Mouse (Mus musculus) lung, postnatal 4 days (tissue): ENCODE measurements at regions not wholly inside any gene's neighbourhood (a gene's known extent, or its start where the extent isn't known, plus 50 kb on each side); places are given as distances from the start of the nearest gene placed in this dataset.
"Not testable (repeated sequence)": the region's sequence is repeated elsewhere in the genome, so short reads cannot be mapped to it uniquely, and the experiment has no call there.

Experiments
- DNase-seq, 2 experiments: peaks; one replicate each; pipeline ENCODE4 v3.0.0; 2021

DNA sequence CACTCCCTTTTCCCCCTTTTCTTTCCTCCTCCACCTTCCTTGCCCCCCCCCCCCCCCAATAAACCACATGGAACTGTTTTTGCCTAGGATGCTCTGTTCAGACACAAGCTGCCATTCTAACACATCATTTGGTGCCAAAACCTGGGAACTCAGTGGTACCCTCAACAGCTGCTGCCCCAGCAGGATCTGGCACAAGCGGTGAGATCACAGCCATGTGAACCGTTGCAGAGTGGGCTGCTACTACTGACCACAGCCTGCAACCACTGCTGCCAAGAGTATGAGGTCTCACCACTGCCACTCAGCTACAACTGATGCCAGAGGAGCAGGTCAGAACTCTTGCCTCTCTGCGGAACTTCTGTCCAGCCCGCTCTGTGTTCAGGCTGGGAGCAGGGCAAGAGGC, 206.2 kb downstream of the Pcsk1 start:
- DNase-seq: no peak

DNA sequence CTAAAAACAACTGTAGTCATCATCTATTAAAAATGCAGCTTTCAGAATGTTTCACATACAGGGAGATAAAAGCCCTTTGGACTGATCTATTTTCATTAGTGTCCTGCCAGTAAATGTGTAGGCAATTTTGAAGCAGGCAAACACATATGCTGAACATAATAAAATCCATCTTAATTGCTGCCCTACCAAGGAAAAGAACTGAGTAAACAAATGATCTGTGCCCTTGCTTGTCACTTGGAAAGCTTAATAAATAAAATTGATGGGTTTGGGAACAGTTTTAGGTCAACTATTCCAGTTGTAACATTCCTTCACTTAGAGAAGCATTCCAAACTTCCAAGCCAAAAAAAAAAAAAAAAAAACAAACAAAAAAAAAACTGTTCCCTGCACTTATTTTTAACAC, 230.2 kb downstream of the Pcsk1 start:
- DNase-seq: no peak

DNA sequence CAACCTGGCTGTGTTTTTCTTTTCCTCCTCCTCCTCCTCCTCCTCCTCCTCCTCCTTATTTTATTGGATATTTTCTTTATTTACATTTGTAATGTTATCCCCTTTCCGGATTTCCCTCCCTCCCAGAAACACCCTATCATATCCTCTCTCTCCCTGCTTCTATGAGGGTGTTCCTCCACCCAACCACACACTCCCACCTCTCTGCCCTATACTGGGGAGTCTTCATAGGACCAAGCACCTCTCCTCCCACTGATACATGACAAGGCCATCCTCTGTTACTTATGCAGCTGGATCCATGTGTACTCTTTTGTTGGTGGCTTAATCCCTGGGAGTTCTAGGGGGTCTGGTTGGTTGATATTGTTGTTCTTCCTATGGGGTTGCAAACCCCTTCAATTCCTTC, 230.6 kb downstream of the Pcsk1 start:
- DNase-seq: no peak

DNA sequence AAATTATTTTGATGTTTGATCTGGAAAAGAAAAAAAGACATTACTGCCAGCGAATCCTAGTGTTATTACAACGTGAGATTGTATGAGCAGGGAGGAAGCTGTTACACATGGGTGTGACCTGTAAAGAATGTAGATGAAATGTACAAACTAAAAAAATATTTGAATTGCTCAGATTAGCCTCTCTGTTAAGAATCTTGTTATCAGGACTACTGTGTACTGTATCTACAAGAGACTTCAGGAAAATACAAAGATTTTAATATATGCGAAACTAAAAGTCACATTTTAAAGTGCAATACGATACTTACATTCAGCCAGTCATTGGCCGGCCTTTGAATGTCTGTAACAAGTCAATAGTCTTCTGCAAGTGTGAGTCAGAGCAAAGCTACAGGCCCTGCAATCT, 247.4 kb downstream of the Pcsk1 start:
- DNase-seq: no peak

DNA sequence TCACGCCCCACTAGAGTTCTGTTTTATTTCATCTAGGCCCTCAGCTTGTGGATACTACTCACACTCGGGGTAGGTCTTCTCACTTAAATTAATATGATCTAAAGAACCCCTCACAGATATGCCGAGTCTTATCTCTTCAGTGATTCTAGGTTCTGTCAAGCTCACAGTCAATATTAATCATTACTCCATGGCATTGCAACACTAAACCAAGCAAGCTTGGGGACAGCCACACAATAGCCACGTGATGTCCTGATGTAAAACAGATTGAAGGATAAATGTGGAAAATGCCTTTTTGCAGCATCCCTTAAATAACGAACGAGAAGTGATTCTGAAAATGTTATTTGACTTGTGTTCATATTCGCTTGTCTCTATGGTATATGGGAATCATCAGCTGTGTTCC, 253.8 kb downstream of the Pcsk1 start:
- no peak for DNase-seq

DNA sequence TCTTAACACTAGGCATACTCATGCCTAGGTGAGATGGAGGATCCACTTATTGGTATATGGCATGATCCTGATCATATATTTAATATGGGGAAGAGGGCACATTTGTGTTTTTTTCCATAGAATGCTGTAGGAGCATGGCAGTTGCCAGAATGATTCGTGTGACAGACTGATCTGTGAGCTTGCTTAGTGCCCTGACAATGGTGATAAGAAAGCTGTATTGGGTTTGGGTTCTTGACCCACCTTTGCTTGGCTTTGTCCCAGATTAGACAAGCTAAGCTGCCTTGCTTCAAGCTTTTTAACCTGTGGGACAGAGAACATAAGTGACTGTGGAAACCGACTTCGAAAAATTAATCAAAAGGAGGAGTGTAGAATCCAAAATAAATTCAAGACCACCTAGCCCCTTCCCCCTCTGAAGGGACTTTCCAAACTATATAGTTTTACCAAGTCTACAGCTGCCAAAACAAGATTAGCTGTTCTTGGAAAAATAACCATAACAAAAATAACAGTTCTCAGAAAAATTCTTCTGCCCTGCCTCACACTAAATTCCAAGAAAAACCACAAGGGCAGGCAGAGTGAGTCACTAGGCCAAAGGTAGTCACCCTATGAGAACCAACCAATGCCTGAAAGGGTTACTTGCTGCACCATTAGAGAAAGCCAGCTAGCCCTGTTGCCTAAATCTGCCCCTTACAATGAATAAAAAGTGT, 277.2 kb downstream of the Pcsk1 start:
- DNase-seq: no peak

DNA sequence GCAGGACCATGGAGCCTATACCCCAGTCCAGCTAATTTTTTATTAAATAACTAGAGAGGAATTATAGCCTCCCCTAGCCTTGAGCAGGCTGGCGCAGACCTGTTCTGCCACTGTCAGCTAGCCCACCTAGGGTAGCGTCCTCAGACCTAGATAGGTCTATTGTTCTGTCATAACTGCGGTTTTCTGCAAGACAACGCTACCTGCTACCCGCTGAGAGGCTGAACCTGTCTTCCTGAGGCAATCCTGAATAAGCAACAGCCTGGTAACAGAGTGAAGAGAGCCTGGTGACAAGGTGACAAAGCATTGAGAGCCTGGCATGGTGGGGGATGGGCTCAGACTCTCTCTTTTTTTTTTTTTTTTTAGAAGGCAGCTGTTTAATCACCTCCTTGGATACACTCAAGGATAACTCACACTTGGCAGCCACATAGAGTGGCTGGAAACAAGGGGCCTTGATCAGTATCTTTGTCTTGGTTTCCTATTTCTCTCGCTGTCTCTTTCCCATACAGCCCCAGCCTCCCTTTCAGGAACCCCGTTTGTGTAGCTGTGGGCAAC, 278.7 kb downstream of the Pcsk1 start:
- DNase-seq: no peak

DNA sequence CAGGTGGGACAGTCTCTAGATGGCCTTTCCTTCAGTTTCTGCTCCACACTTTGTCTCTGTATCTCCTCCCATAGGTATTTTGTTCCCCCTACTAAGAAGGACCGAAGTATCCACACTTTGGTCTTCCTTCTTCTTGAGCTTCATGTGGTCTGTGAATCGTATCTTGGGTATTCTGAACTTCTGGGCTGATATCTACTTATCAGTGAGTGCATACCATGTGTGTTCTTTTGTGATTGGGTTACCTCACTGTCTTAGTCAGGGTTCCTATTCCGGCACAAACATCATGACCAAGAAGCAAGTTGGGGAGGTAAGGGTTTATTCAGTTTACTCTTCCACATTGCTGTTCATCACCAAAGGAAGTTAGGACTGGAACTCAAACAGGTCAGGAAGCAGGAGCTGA, 287.5 kb downstream of the Pcsk1 start:
- DNase-seq: not testable (repeated sequence)

DNA sequence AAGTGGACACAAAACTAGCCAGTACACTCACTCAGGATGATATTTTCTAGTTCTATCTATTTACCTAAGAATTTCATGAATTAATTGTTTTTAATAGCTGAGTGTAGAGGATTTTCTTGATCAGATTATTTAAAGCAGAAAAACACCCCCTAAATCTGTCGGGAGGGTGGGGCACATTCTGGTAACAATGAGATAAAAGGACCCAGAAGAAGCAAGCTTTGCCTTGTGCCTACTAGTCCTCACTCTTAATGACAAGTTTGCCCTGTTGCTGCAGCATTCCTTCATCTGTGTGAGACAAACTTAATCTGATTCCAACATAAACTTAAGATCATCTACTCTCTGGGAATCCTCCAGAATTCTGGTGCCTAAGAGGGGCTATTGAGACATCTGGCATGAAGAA, 288.1 kb downstream of the Pcsk1 start:
- no peak for DNase-seq

DNA sequence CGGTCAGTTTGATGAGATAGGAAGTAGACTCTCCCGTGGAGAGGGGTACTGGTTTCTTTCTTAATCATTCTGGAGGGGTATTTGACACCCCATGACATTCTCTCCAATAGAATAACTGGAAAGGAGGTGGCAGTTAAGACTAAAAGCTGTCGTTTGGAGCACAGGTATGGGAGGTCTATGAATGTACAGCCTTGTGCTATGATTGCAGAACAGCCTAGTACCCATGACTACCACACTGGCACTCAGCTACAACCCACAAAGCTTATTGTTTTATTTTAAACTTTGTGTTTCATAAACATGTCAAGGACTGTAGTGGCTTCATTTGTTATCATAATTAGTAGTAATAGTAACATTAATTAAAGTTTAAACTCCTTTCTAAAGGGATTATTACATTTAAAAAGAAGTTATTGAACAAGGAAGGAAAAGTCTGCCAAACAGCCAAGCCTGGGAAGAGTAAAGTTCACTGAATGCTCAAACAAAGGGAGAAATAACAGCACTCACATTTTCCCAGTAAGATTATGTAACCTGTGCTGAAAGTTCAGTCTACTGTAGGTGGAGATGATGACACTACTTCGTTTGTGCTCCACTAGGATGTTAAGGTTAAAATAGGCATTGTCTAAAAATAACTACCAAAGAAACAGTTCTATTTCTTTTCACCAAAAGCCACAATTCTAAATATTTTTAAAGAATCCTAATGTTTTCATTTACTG, 295.2 kb downstream of the Pcsk1 start:
- DNase-seq: no peak

DNA sequence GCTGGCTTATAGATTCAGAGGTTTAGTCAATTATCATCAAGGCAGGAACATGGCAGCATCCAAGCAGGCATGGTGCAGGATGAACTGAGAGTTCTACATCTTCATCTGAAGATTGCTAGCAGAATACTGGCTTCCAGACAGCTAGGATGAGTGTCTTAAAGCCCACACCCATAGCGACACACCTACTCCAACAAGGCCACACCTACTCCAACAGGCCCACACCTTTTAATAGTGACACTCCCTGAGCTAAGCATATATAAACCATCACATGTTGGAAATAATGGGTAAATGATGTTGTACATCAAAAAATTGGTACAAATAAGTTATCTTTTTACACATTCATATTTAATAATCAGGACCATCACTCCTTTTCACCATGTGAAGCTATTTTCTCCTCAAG, 299.6 kb downstream of the Pcsk1 start:
- DNase-seq: no peak

DNA sequence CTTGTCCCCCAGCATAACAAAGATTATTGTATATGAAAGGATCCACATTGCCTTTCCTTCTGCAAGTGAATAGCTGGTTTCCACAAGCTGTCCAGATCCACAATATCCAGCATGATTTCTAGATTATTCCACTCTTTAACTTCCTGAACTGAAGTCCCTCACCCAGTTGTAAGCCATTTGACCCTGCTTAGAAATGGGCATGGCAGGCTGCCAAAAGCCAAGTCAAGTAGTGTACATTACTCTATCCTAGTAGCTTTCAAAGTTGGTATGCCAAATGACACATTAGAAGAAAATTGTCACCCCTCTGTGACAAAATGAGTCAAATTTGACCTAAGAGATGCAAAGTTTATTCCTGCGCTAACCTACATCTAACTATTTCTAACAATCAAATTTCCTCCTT, 300.6 kb downstream of the Pcsk1 start:
- DNase-seq: peak; percentile 24 to 27

DNA sequence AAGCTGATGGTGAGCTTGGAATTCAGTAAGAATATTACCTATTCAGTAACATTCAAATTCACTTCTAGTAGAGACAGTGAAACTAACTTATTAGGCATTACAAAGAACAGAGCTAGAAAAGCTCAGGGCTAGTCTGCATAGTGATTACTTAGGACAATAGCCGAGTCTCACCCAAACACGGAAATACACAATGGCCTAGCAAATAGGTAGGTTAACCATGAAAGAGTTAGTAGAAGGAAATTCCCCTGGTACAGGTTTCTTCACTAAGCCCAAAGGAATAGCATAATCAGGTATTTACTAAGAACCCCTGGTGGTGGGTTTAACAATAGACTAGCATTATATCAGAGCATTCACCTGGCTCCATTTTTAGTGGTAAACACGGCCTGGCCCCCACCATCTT, 306.7 kb upstream of the Ell2 start:
- not testable (repeated sequence) for DNase-seq

DNA sequence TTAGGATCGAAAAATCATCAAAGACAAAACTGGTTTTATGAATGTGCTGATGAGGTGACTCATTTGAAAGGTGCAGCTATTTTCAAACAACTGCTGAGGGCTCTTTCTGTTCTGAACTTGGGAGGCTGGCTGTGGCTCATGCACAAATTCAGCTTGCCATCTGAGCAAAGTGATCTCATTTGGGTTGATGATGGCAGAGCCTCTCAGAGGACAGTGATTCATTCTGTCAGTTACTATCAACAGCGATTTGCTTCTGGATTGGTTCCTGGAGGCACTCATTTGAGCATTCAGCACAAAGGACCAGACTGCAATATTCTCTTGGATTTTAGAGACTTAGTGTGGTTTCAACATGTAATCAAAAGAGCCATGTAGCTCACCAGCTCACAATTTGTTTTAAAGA, 285.8 kb upstream of the Ell2 start:
- DNase-seq: no peak

DNA sequence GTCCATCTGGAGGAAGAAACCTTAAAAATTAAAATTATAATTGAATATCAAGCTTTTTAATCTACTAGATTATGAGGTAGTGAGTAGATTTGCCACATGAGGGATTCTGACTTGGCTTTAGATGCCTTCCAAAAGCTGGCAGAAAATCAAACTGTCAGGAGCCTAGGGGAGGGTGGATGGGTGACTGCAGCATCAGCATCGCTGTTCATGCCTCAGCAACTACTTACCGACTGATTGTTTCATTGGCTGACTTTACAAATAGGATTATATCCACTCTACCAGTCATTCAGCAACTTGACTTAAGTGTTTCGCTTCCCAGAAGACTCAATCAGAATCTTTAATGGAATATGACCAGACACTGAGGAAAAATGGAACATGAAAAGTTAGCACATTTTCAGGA, 279.6 kb upstream of the Ell2 start:
- no peak for DNase-seq

DNA sequence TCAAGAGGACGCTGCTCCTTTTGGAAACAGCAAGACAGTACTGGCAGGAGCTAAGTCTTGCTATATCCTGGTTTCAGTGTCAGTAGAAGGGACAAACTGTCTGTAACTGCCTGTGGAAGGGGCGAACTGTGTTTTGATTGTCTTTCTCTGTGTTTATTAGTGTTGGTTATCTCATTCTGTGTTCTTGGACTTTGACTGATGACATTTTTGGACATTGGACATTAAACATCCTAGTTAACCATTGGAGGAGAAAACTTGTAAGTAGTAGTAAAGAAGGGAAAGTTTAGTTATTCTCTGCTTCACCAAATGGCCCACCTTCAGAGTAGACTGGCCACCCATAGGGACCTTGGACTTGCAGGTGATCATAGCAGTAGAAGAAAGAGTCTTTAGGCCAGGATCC, 267.4 kb upstream of the Ell2 start:
- DNase-seq: no peak

DNA sequence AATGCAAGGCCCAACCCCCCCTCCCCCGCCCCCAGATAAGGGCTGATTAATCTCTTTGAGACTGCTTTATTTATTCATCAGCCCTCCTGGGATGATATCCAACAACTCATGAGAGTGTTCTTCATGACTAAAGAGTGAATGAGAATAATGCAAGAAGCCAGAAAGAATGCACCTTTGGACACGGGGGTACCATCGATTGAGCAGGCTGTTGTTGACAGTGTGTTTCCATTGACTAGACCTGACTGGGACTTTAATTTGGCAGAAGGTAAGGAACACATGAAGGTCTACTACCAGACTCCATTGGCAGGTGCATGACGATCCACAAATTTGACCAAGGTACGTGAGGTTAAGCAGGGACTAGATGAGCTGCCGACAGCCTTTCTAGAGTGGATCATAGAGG, 266.5 kb upstream of the Ell2 start:
- DNase-seq: no peak

DNA sequence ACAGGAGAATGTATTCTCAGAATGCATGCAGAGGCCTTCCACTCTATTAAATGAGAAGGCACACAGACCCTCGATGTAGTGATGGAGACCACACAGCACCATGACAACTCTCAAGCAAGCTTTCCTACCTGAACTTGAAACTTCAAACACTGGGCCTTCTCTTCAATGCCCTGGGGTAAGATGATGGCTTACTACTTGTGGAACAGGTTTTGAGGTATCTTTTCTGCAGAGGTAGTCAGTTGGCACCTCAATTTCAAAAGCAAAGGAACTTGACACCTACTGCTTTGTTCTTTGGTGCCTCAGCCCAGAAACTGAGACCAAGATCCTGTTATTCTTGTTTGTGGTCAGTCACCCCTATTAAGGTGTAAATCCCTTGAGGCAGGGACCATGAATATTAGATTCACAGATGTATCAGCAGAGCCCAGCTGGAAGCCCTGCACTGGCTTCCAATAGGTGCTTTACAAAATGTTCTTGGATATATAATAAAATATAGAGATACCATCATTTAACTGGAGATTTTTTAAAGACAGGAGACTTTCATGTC, 246.2 kb upstream of the Ell2 start:
- no peak for DNase-seq

DNA sequence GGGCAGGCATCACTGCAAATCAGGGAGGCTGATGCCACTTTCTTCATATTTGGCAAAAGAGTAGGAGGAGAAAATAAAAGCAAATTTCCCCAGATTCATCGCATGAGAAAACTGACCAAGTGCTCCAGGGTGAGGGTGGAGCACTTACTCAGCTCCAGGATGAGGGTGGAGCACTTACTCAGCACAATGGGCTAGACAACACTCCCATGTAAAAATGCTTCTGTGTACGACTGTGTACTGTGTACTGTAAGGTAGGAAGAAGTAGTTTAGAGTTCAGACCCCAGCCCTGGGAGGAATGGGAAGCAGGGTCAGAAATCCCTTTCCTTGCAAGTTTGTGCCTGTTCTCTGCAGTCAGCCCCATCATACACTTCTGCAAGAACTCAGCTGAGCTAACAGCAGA, 245.3 kb upstream of the Ell2 start:
- no peak for DNase-seq

DNA sequence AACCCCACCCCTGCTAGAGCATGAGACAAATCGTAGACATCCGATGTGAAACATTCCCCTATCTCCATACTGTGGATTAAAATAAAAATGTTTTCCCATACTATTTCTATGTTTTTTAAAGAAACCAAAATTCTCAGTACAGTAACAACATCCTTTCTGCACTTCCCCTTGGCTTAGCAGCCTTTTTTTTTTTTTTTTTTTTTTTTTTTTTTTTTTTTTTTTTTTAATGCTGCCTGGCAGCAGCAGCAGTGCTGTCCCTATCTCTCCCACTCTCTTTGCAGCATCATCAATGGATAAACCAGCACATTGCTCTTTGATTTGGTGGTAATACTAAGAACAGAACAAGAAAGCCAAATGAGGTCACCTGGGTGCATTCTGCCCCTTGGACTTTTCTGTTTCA, 239.3 kb upstream of the Ell2 start:
- no peak for DNase-seq

DNA sequence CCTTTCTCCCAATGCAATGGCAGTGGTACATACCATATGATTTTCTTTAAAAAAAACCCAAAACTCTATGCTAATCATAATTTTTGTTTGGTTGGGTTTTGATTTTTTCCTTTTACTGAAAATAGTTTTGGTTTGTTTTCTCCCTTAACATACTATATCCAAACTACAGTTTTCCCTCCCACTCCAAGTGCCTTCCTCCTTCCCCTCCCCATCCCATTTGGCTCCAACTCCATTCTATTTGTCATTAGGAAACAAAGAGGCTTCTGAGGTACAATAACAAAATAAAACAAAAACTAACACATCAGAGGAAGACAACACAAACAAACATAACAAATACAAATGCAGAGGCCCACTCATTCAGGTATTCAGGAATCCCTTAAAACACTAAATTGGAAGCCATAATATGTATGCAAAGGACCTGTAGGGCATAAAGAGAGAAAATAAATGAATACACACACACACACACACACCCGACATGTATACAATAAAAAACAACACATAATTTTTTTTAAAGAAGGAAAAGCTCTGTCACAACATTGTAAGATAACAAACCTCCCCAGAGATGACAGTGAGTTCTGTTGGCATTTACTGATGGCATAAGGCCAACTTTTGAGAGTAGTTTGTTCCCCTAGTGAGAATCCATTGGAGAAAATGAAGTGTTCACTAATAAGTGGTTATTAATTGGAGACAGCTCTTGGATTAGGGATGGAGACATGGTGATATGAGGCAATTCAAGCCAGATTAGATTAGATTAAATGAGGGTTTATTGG, 230.5 kb upstream of the Ell2 start:
- no peak for DNase-seq

DNA sequence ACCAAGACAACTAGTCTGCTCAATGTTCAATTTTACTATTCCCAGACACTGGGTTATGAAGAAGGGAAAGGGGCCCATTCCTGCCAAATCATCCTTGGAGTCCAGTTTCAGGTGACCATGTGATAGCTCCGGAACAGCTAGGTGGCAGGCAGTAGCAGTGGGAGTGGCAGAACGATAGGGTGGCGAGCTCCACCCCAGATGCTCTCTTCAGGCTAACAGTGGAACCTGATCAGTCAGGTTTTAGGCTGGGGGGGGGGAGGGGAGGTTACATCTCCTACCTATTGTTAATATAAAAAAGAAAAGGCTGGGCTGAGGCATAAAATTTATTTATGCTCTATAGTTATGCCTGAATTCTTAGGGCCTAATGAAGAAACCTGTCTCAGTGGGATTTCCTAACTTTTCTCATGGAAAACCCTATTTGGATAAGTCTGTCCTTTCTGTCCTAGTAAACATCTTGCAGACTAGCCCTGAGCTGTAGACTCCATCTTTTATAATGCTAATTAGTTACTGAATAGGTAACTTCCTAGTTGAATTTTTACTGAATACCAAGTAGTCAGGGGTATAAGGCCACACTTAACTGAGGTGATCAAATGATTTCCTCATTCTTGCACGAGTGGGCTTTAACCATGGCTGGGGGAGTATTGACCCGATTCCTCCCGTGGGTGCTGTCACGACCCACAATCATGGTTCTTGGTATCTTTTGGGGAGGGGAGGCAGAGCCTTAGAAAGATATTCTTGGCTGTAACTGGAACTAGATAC, 223.2 kb upstream of the Ell2 start:
- not testable (repeated sequence) for DNase-seq

DNA sequence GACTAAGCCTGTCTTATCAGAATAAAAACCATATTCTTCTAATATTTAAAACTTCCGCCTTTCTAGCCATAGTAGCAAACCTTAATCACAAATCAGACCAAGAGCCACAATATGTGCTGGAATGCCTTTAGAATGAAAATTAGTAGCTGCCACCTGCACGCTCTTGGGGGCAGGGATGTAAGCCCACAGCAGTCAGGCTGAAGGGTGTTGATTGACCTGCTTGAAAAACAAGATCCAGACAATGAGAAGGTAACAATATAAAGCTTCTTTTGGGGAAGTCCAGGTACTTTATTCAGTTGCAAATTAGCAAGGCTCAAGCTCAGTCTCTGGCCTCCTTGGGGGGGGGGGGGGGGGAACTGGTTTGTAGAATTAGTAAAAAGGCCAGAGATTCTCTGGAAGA, 222.3 kb upstream of the Ell2 start:
- not testable (repeated sequence) for DNase-seq
